Mouse (Mus musculus) adrenal gland, adult 18-20 months (tissue): ENCODE measurements around the gene Camsap1. TPM values are rescaled to one million over a fixed set of nuclear protein-coding genes. Genes with fewer than 3 reads are reported as not detected.

Experiments used
- DNase-seq, 2 experiments: peaks; one replicate each; pipeline ENCODE4 v3.0.0; 2021 to 2022; ENCODE audit warnings: low spot score in 2 of 2
- total RNA-seq, 2 experiments: library from RNA; stranded (reverse); gene quantifications; 1 replicate in 1 of 2; 2 replicates in 1 of 2; pipeline ENCODE4 v1.2.3; 2021

Camsap1 gene
- total RNA-seq, 2 experiments from 2014 or later = 35.3 to 37.5 TPM

GRCm38 (mm10) chr2:25982052-25982425, 1.0 kb downstream of the Camsap1 start:
- peak; percentile 50 to 53 for DNase-seq

GRCm38 (mm10) chr2:25978997-25979396, 4.1 kb downstream of the Camsap1 start:
- no peak for DNase-seq

GRCm38 (mm10) chr2:25977587-25978239, 5.4 kb downstream of the Camsap1 start:
- no peak for DNase-seq

GRCm38 (mm10) chr2:25975141-25975770, 7.8 kb downstream of the Camsap1 start:
- DNase-seq = no peak

- no peak for DNase-seq
Measured at GRCm38 (mm10) chr2:25970426-25970825, 12.7 kb downstream of the Camsap1 start.

GRCm38 (mm10) chr2:25969319-25969718, 13.8 kb downstream of the Camsap1 start:
- no peak for DNase-seq

GRCm38 (mm10) chr2:25949291-25949690, 33.8 kb downstream of the Camsap1 start:
- DNase-seq = no peak

GRCm38 (mm10) chr2:25947950-25948349, 35.1 kb downstream of the Camsap1 start:
- no peak for DNase-seq

- no peak for DNase-seq
Measured at GRCm38 (mm10) chr2:25943822-25944221, 39.3 kb downstream of the Camsap1 start.

- no peak for DNase-seq
Measured at GRCm38 (mm10) chr2:25940503-25940902, 42.6 kb downstream of the Camsap1 start.

- peak; percentile 35 to 50 for DNase-seq
Measured at GRCm38 (mm10) chr2:25931249-25931859, 51.7 kb downstream of the Camsap1 start.

- DNase-seq = peak in 1 of 2 experiments; percentile 12
Measured at GRCm38 (mm10) chr2:25927821-25928220, 55.3 kb downstream of the Camsap1 start.

- no peak for DNase-seq
Measured at GRCm38 (mm10) chr2:25924934-25925333, 58.1 kb downstream of the Camsap1 start.

GRCm38 (mm10) chr2:25923799-25924198, 59.3 kb downstream of the Camsap1 start:
- DNase-seq = no peak

GRCm38 (mm10) chr2:25919972-25920371, 63.1 kb downstream of the Camsap1 start:
- DNase-seq = no peak

- no peak for DNase-seq
Measured at GRCm38 (mm10) chr2:25918408-25918807, 64.7 kb downstream of the Camsap1 start.

- no peak for DNase-seq
Measured at GRCm38 (mm10) chr2:25914821-25915220, 68.3 kb downstream of the Camsap1 start.

GRCm38 (mm10) chr2:25914201-25914600, 68.9 kb downstream of the Camsap1 start:
- DNase-seq = no peak

GRCm38 (mm10) chr2:25913247-25913646, 69.8 kb downstream of the Camsap1 start:
- no peak for DNase-seq

- DNase-seq = no peak
Measured at GRCm38 (mm10) chr2:25909872-25910271, 73.2 kb downstream of the Camsap1 start.

- DNase-seq = no peak
Measured at GRCm38 (mm10) chr2:25898970-25899369, 84.1 kb downstream of the Camsap1 start.

- DNase-seq = no peak
Measured at GRCm38 (mm10) chr2:25892440-25892839, 90.6 kb downstream of the Camsap1 start.
